Mouse (Mus musculus) lung, embryonic 15.5 days (tissue): ENCODE data around the gene Ldlrad3. TPM values are rescaled to one million over a fixed set of nuclear protein-coding genes. Genes with fewer than 3 reads are reported as not detected.
A peak's percentile ranks its signal among the peaks of the same experiment; 100 is the strongest.

Experiments
- ATAC-seq: fragments of 200-750 bp; cut with Nextera tagmentation; 2 replicates; pipeline ENCODE4 v1.8.0; 2017; ENCODE audit warnings: moderate number of reproducible peaks, borderline replicate concordance; ENCODE audit not compliant: low FRiP score, low TSS enrichment; ENCODE audit errors: extremely low read depth
- H3K27ac ChIP-seq: fragments of 300-500 bp; sonication (generic); 2 replicates; pipeline ENCODE4 v1.5.1; 2015; ENCODE audit warnings: moderate library complexity, mild to moderate bottlenecking, inconsistent platforms
- H3K27me3 ChIP-seq: fragments of 300-500 bp; sonication (generic); 2 replicates; pipeline ENCODE4 v1.6.1; 2015; ENCODE audit warnings: inconsistent platforms
- H3K36me3 ChIP-seq: fragments of 300-500 bp; sonication (generic); 2 replicates; pipeline ENCODE4 v1.6.1; 2015; ENCODE audit warnings: inconsistent platforms
- H3K4me1 ChIP-seq: fragments of 300-500 bp; sonication (generic); 2 replicates; pipeline ENCODE4 v1.6.1; 2015; ENCODE audit warnings: inconsistent platforms
- H3K4me2 ChIP-seq: fragments of 300-500 bp; sonication (generic); 2 replicates; pipeline ENCODE4 v1.6.1; 2015; ENCODE audit warnings: inconsistent platforms, mild to moderate bottlenecking, moderate library complexity
- H3K4me3 ChIP-seq: fragments of 300-500 bp; sonication (generic); 2 replicates; pipeline ENCODE4 v1.5.1; 2015; ENCODE audit warnings: mild to moderate bottlenecking, inconsistent platforms
- H3K9ac ChIP-seq: fragments of 300-500 bp; sonication (generic); 2 replicates; pipeline ENCODE4 v1.6.1; 2015; ENCODE audit warnings: inconsistent platforms
- H3K9me3 ChIP-seq: fragments of 300-500 bp; sonication (generic); 2 replicates; pipeline ENCODE4 v1.6.1; 2016; ENCODE audit warnings: inconsistent platforms
- WGBS: fragments of 180-500 bp; shearing (Covaris S2); methylation state at CpG from one replicate; pipeline ENCODE4 v1.1.7; 2015; 5-methylcytosine and 5-hydroxymethylcytosine counted together
- polyA plus RNA-seq: library from polyadenylated mRNA; unstranded; fragments of >200 nt; fragmentation: Nextera tagmentation; extraction: Ambion mirVana; gene quantifications from 2 replicates; pipeline ENCODE4 v1.2.1, GENCODE M21; 2015

The Ldlrad3 gene
- polyA plus RNA-seq, 1 experiment from 2014 or later, result 48.5 TPM

DNA sequence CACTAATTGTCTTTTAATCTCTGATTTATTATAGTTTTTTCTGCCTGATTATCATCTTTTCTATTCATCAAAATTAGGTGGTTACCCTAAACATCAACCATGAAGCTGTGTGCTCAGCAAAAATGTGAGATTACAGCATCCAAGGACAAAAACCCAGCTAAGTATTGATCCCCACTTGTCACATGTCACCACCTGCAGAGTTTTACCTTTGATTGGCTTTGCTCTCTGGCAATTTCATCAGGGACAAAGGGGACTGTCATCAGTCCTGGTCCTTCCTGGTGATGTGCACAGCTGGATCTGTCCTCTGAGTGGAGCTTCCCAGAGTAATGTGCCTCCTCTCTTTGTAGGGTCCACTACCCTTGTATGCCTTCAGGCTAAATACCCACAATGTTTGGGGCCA lies 17.3 kb upstream of the Ldlrad3 start:
- Histone ChIP-seq H3K27me3 (no peaks in the 10 kb centered on the region), H3K27ac (no peak overlapping the region), H3K4me2 (no peak overlapping the region), H3K4me3 (no peak overlapping the region), H3K36me3 (no peaks in the 10 kb centered on the region), H3K9me3 (no peaks in the 10 kb centered on the region), H3K9ac (no peak overlapping the region), H3K4me1 (peaks cover 18% of the 10 kb centered on the region; the same call in 1 of the 2 replicates)
- no peak for ATAC-seq

DNA sequence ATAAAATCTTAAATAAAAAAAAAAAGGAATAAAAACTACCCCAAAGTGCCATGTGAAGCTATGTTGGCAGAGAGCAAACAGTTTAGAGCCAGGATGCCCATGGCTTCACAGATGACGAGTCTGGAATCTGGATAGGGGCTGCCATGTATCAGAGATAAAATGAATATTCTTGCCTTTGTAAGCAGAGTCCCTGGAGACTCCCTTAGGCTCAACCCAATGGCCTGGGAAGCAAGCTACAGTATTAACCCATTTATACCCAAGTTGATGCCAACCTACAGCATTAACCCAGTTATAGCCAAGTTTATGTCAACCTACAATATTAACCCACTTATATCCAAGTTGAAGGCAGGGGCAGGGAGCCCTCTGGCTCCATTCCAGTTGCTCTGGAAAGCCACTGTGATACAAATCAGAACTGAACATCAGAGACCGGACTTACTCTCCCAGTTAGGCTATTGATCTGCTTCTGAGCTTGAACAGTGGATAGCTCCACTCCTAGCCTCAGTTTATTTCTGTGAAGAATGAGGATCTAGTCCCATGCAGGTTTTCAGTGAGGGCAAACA lies 16.1 kb upstream of the Ldlrad3 start:
- no peaks in the 10 kb centered on the region for H3K27me3 ChIP-seq
- H3K4me1 ChIP-seq, result peaks cover 18% of the 10 kb centered on the region; the same call in 1 of the 2 replicates
- no peak overlapping the region for H3K27ac ChIP-seq
- ATAC-seq, result no peak
- H3K9me3 ChIP-seq, result no peaks in the 10 kb centered on the region
- no peak overlapping the region for H3K4me2 ChIP-seq
- 57% methylated on average over 2 of the region's 2 CpGs for WGBS
- H3K4me3 ChIP-seq, result no peak overlapping the region
- H3K36me3 ChIP-seq, result no peaks in the 10 kb centered on the region
- no peak overlapping the region for H3K9ac ChIP-seq

- no peak overlapping the region for H3K4me2 ChIP-seq
- H3K27me3 ChIP-seq, result no peaks in the 10 kb centered on the region
- WGBS, result 57% methylated on average over 11 of the region's 14 CpGs
- ATAC-seq, result no peak
- peaks cover 22% of the 10 kb centered on the region; the same call in 1 of the 2 replicates for H3K4me1 ChIP-seq
- H3K27ac ChIP-seq, result no peak overlapping the region
- no peak overlapping the region for H3K9ac ChIP-seq
- H3K36me3 ChIP-seq, result no peaks in the 10 kb centered on the region
- no peaks in the 10 kb centered on the region for H3K9me3 ChIP-seq
- H3K4me3 ChIP-seq, result no peak overlapping the region
Measured at GRCm38 (mm10) chr2:102201198-102201948, 15.2 kb upstream of the Ldlrad3 start.

GRCm38 (mm10) chr2:102197332-102197731 lies 11.1 kb upstream of the Ldlrad3 start:
- ATAC-seq, result no peak
- 0 out of 2 replicates have a peak, but pooled peaks cover 12% of the 10 kb centered on the region for H3K4me1 ChIP-seq

GRCm38 (mm10) chr2:102196709-102197108 lies 10.5 kb upstream of the Ldlrad3 start:
- no peak for ATAC-seq

More at GRCm38 (mm10) chr2:102197332-102197731, 11.1 kb upstream of the Ldlrad3 start:
- Histone ChIP-seq H3K4me2 (no peak overlapping the region), H3K9me3 (no peaks in the 10 kb centered on the region), H3K27me3 (no peaks in the 10 kb centered on the region), H3K4me3 (no peak overlapping the region), H3K9ac (no peak overlapping the region), H3K27ac (no peak overlapping the region), H3K36me3 (no peaks in the 10 kb centered on the region)
- WGBS, result 76% methylated on average over 1 of the region's 1 CpGs

GRCm38 (mm10) chr2:102195494-102195893 lies 9.3 kb upstream of the Ldlrad3 start:
- Histone ChIP-seq H3K27ac (no peak overlapping the region), H3K9me3 (no peaks in the 10 kb centered on the region), H3K36me3 (no peaks in the 10 kb centered on the region), H3K4me2 (no peak overlapping the region), H3K4me1 (0 out of 2 replicates have a peak, but pooled peaks cover 4% of the 10 kb centered on the region), H3K4me3 (no peak overlapping the region), H3K27me3 (no peaks in the 10 kb centered on the region), H3K9ac (no peak overlapping the region)
- no peak for ATAC-seq
- WGBS, result 81% methylated on average over 4 of the region's 4 CpGs

More at GRCm38 (mm10) chr2:102196709-102197108, 10.5 kb upstream of the Ldlrad3 start:
- no peak overlapping the region for H3K27ac ChIP-seq
- 65% methylated on average over 8 of the region's 8 CpGs for WGBS
- H3K4me1 ChIP-seq, result 0 out of 2 replicates have a peak, but pooled peaks cover 6% of the 10 kb centered on the region
- H3K36me3 ChIP-seq, result no peaks in the 10 kb centered on the region
- H3K9me3 ChIP-seq, result no peaks in the 10 kb centered on the region
- no peak overlapping the region for H3K9ac ChIP-seq
- H3K27me3 ChIP-seq, result no peaks in the 10 kb centered on the region
- H3K4me3 ChIP-seq, result no peak overlapping the region
- no peak overlapping the region for H3K4me2 ChIP-seq

DNA sequence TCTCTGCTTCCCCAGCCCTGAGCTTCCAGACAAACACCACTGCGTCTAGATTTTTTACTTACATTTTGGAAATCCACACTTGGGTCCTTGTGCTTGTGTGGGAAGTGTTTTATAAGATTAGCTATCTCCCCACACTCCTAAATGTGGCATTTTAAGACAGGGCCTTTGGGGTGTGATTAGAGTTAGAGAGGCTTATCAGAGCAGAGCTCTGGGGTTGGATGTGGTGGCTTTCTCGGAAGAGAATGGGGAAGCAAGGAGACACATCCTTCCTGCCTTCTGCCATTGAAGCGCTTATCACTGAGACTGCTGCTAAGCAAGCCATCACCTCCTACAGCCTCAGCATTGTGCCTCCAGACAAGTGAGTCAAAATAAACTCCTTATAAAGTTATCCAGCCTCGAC lies 8.1 kb upstream of the Ldlrad3 start:
- H3K9me3 ChIP-seq, result no peaks in the 10 kb centered on the region
- 0 out of 2 replicates have a peak, but pooled peaks cover 4% of the 10 kb centered on the region for H3K4me1 ChIP-seq
- no peak overlapping the region for H3K4me3 ChIP-seq
- no peaks in the 10 kb centered on the region for H3K36me3 ChIP-seq
- H3K27me3 ChIP-seq, result no peaks in the 10 kb centered on the region
- H3K27ac ChIP-seq, result no peak overlapping the region
- H3K9ac ChIP-seq, result no peak overlapping the region
- no peak for ATAC-seq
- no peak overlapping the region for H3K4me2 ChIP-seq
- WGBS, result 61% methylated on average over 4 of the region's 4 CpGs

- 89% methylated on average over 16 of the region's 16 CpGs for WGBS
- H3K27me3 ChIP-seq, result no peaks in the 10 kb centered on the region
- H3K4me3 ChIP-seq, result no peak overlapping the region
- 0 out of 2 replicates have a peak, but pooled peaks cover 4% of the 10 kb centered on the region for H3K4me1 ChIP-seq
- no peak overlapping the region for H3K9ac ChIP-seq
- ATAC-seq, result no peak
- H3K9me3 ChIP-seq, result no peaks in the 10 kb centered on the region
- no peaks in the 10 kb centered on the region for H3K36me3 ChIP-seq
- H3K27ac ChIP-seq, result no peak overlapping the region
- H3K4me2 ChIP-seq, result no peak overlapping the region
Measured at GRCm38 (mm10) chr2:102192943-102193820, 7.0 kb upstream of the Ldlrad3 start.

- no peak for ATAC-seq
- WGBS, result 74% methylated on average over 4 of the region's 4 CpGs
- Histone ChIP-seq H3K27me3 (no peaks in the 10 kb centered on the region), H3K4me3 (no peak overlapping the region), H3K9me3 (no peaks in the 10 kb centered on the region), H3K27ac (no peak overlapping the region), H3K36me3 (no peaks in the 10 kb centered on the region), H3K4me2 (no peak overlapping the region), H3K4me1 (peaks cover 6% of the 10 kb centered on the region), H3K9ac (no peak overlapping the region)
Measured at GRCm38 (mm10) chr2:102191736-102192135, 5.6 kb upstream of the Ldlrad3 start.

GRCm38 (mm10) chr2:102190956-102191355 lies 4.8 kb upstream of the Ldlrad3 start:
- no peak for ATAC-seq
- H3K27me3 ChIP-seq, result no peaks in the 10 kb centered on the region
- H3K9ac ChIP-seq, result no peak overlapping the region
- no peaks in the 10 kb centered on the region for H3K36me3 ChIP-seq
- no peaks in the 10 kb centered on the region for H3K9me3 ChIP-seq
- peaks cover 8% of the 10 kb centered on the region for H3K4me1 ChIP-seq
- no peak overlapping the region for H3K27ac ChIP-seq
- H3K4me3 ChIP-seq, result no peak overlapping the region
- H3K4me2 ChIP-seq, result no peak overlapping the region

GRCm38 (mm10) chr2:102185069-102185950 lies 875 bp downstream of the Ldlrad3 start:
- H3K27ac ChIP-seq, result peak overlapping the region; percentile 95
- ATAC-seq, result peak; percentile 52; the same call in 1 of the 2 replicates
- no peaks in the 10 kb centered on the region for H3K27me3 ChIP-seq
- WGBS, result under 1% methylated on average over 24 of the region's 24 CpGs
- peak overlapping the region; percentile 79 for H3K9ac ChIP-seq
- no peaks in the 10 kb centered on the region for H3K36me3 ChIP-seq
- peak overlapping the region; percentile 91 for H3K4me3 ChIP-seq
- H3K4me1 ChIP-seq, result peaks cover 39% of the 10 kb centered on the region
- peak overlapping the region; percentile 66 for H3K4me2 ChIP-seq
- H3K9me3 ChIP-seq, result no peaks in the 10 kb centered on the region
